Mouse (Mus musculus) c-Kit-negative CD71-positive TER-119-positive erythroid progenitor cells, embryonic 14.5 days (primary cell): ENCODE measurements around the gene Iqgap2.

ENCODE experiments used
- DNase-seq: peaks from one replicate; pipeline ENCODE4 v3.0.0-alpha.2; 2013; ENCODE audit warnings: low read depth, low spot score

Gene Iqgap2

GRCm38 (mm10) chr13:95829431-95830171 is 62.1 kb downstream of the Iqgap2 start:
- no peak for DNase-seq

- DNase-seq: no peak
These were observed 63.1 kb downstream of the Iqgap2 start for GRCm38 (mm10) chr13:95828616-95829015.

- no peak for DNase-seq
These were observed 65.5 kb downstream of the Iqgap2 start for GRCm38 (mm10) chr13:95826178-95826577.

GRCm38 (mm10) chr13:95822918-95823317 is 68.8 kb downstream of the Iqgap2 start:
- DNase-seq: no peak

- no peak for DNase-seq
These were observed 71.7 kb downstream of the Iqgap2 start for GRCm38 (mm10) chr13:95820071-95820470.

- no peak for DNase-seq
These were observed 72.8 kb downstream of the Iqgap2 start for GRCm38 (mm10) chr13:95818941-95819340.

- no peak for DNase-seq
These were observed 78.1 kb downstream of the Iqgap2 start for GRCm38 (mm10) chr13:95813643-95814042.

GRCm38 (mm10) chr13:95810796-95811195 is 80.9 kb downstream of the Iqgap2 start:
- no peak for DNase-seq

GRCm38 (mm10) chr13:95807106-95807750 is 84.5 kb downstream of the Iqgap2 start:
- no peak for DNase-seq

- DNase-seq: no peak
These were observed 86.1 kb downstream of the Iqgap2 start for GRCm38 (mm10) chr13:95805469-95806166.

GRCm38 (mm10) chr13:95804113-95804512 is 87.6 kb downstream of the Iqgap2 start:
- no peak for DNase-seq

- no peak for DNase-seq
These were observed 90.8 kb downstream of the Iqgap2 start for GRCm38 (mm10) chr13:95800925-95801324.

- no peak for DNase-seq
These were observed 92.4 kb downstream of the Iqgap2 start for GRCm38 (mm10) chr13:95799322-95799721.

- no peak for DNase-seq
These were observed 93.0 kb downstream of the Iqgap2 start for GRCm38 (mm10) chr13:95798721-95799120.

- DNase-seq: no peak
These were observed 94.2 kb downstream of the Iqgap2 start for GRCm38 (mm10) chr13:95797530-95797929.

GRCm38 (mm10) chr13:95794346-95794745 is 97.4 kb downstream of the Iqgap2 start:
- DNase-seq: no peak

GRCm38 (mm10) chr13:95790883-95791282 is 100.8 kb downstream of the Iqgap2 start:
- no peak for DNase-seq

- DNase-seq: no peak
These were observed 102.9 kb downstream of the Iqgap2 start for GRCm38 (mm10) chr13:95788631-95789376.

GRCm38 (mm10) chr13:95782969-95783332 is 108.8 kb downstream of the Iqgap2 start:
- DNase-seq: no peak

- no peak for DNase-seq
These were observed 109.3 kb downstream of the Iqgap2 start for GRCm38 (mm10) chr13:95782311-95782968.

- DNase-seq: no peak
These were observed 111.7 kb downstream of the Iqgap2 start for GRCm38 (mm10) chr13:95780038-95780437.
